Mouse (Mus musculus) layer of hippocampus, adult 9-11 months (tissue): ENCODE results near the gene Lrrc1.

ENCODE experiments used
- DNase-seq: peaks from one replicate; pipeline ENCODE4 v3.0.0; 2022

Lrrc1 gene

DNA sequence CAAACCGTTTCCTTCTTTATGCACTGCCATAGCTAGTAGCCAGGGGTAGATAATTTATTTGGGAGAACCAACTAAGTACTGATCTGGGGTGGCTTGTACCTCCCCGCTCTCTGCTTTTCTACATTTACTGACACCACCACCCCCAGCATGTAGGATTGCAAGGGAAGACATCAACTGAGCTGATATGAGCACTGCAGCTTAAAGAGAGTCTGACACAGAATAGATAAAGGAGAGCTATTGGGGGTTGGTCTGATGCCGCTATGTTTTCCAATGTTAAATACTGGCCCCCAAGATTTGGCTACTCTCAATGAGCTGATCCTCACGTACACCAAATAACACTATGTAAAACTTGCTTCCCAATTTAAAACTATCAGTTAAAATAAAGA, 124.5 kb downstream of the Lrrc1 start:
- DNase-seq: no peak

DNA sequence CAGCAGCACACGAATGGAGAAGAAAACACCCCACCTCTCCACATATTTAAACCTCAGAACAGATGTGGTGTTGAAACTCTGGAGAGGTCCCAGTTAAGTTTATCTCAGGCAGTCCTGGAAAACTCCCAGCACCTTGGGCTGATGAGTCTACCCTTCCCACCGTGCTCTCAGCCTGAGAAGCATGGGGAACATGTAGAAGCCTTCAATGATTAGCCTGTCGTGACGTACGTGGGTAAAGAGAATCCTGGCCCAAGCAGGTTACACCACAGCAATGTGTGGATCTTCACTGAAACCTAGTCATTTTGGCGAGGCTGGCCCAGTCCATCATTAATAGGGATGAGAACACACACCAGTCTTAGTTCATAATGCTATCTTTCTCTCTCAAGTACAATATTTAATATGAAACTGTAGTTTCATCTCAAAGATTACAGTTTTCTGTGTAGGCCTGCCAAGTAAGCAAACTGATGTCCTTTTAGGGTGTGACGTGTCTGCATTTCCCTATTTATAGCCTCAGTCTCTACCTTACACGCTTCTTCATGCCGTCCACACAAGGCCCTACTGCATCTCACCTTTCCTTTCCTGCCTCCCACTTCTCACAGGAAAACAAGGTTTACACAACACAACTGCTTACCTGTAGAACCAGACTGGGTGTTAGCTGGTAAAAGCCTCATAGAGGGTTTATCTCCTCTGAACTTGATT, 125.0 kb downstream of the Lrrc1 start:
- DNase-seq: no peak

DNA sequence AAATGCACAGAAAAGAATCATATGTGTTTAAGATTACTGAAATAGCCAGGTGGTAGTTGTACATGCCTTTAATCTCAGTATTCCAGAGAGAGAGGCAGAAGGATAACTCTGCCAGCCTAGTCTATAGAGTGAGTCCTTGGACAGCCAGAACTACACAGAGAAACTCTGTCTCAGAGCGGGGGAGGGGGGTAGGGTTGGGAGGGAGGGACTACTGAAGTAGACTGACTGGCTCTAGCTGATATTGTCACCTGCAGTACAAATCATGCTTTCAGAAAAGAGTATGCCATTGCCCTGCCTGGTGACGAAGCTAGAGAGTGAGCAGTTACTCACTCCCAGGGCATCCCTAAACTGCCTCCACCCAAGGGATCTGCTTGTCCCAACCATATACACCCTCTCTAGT, 125.9 kb downstream of the Lrrc1 start:
- DNase-seq: no peak

DNA sequence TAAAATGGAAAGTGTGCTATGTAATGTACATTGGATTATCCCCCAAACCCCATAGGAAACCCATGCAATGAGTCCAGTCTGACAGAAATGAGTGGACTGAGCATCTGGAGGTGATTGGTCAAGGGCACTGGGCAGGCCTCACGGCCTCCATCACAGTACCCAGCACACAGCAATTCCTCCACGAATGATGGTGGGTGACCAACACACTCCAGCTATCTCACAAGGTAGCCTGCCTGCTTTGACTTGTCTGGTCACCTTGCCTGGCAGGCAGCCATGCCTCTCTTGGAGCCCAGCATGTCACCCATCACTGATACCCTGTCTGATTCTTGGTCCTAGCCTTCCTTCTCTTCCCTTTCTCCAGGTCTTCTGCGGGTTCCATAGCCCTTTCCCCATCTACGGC, 128.2 kb downstream of the Lrrc1 start:
- no peak for DNase-seq

DNA sequence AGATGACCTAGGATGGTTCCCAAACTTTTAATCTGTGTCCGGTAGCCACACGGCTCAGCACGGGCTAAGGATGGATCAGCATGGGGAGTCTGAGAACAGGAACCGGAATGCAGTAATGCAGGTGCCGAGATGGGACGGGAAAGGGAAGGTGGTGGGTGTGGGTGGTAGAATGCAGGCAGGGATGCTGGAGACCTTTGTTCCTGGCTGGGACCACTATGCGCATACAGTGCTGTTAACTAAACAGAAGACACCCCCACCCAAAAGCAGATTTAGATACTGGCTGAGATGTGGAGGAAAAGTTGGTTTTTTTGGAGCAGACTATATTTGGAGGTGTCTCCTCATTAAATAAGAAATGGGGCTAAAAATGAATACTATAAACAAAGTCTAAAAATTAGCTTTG, 128.7 kb downstream of the Lrrc1 start:
- no peak for DNase-seq

DNA sequence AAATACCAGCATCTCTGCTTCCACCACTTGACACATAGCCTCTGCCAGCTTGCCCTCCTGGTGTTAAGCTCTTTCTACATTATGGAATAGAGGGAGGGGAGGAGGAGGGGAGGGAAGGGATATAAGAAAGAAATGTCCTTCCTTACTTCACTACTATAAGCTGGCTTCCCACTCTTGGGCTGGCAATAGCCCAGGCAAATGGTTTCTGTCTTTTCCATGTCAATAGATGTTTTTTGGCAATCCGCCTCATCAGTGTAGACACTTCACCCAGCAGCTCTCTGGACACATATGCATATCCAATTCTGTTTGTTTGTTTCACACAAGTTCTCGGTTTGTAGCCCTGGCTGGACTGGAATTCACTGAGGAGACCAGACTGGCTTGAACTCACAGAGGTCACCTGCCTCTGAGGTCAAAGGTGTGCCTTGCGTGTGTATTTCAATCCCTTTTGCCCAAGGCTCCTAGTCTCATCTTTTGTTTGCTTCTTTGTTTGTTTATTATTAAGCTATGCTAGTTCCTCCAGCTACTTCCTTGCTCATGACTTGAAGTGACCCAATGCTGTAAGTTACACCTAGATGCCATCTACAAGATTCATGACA, 132.7 kb downstream of the Lrrc1 start:
- no peak for DNase-seq

DNA sequence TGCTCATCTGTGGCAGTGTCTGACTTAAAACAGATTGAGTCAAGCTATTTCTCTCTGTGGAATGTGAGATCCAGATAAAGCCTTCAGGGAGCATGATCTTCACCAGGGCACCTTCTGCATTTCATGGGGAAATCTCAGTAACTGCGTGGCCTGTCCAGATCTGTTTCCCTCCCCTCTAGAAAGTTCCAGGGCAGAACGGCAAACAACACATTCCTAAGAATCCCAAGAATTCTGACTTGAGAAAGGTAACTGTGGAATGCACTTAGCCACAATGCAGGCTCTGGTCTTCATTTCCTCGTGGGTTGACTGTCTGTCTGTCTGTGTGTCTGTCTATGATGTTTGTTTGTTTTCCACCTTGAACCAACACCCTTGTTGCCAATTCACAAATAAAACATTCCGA, 133.7 kb downstream of the Lrrc1 start:
- no peak for DNase-seq

DNA sequence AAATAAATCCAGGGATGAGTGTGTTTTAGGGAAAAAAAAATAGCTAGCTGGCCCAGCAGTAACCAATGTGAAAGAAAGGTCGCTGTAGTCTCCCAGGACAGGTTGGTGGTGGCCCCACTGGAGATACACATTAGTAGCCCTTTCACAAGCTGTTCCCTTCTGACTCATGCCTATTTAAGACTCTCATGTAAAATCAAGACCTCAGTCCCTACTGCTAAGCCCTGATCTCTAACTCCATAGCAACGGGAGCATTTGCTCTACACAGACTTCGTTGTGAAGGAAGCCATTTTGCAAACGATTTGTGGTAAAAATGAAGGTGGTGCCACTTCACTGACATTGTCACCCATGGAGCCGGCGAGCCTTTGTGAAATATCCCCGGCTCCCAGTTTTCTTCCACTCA, 134.1 kb downstream of the Lrrc1 start:
- DNase-seq: no peak

DNA sequence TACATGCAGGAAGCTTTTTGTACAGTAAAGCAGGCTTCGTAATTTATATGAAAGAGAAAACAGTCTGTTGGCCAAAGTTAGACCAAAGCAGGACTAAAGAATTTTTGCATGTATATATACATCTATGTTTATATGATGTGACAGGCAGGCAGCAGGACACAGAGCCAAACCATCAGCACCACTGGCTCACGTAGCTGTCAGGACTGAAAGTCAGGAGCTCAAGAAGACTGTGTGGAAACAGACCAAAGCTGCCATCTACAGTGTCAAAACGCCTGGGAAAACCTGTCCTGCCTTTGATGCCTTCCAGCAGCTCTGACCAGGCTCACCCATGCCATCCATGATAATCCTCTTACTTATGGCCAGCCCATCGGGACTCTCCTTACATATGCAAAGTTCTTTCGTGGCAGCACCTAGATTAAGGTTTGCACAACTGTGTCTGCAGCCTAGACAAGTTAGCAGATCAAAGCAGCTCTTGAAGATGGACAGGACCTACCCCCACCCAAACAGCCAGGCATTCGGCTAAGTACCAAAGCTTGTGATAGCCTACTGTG, 136.5 kb downstream of the Lrrc1 start:
- no peak for DNase-seq

DNA sequence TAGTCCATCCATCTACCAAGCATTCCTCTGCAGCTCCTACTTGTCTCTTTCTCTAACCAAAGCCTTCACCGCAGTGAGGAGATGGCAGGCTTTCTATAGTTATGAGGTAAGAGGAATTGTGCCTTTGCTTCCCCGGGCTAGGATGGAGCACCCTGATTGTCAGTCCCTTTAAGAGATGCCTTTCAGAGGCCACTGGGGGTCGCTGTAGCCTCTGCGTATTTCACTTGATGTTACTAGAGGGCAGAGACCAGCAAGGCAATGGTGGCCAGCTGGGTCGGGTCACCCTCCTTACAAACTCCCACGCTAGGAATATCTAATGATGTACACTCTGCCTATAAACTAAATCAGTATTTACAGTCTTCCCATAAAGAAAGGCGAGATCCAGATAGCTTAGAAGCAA, 137.8 kb downstream of the Lrrc1 start:
- DNase-seq: no peak

DNA sequence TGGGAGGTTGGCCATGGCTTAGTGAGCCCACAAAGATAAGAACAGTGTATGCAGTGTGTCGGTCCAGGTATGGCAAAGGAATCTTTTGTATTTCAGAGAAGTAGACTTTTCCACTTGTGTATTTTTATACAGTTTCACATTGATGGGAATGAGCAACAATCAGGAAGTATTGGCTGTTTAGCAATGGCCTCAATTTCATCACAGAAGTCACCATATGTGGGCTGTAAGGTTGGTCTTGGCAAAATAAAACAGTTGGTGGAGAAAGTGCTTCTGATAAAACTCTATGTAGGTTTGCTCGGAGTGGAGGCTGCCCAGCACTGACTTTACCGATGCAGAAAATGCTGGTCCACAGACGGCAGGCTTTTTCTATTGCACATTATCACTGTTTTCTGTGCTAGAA, 140.2 kb downstream of the Lrrc1 start:
- no peak for DNase-seq

DNA sequence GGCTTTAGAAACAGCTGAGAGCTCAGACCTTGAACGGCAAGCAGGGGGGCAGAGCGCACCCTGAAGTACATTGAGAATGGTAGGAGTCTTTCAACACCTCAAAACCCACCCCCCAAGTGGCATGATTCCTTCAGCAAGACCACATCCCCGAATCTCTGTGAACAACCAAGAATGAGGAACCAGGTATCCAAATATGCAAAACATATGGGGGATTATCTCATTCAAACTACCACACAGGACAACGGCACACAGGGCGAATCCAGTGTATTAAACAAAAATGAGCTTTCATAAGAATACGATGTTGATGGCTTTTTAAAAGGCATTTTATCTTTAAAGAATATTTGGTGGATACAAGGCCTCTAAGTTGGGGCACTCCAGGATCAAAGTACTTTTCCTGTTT, 140.7 kb downstream of the Lrrc1 start:
- no peak for DNase-seq

DNA sequence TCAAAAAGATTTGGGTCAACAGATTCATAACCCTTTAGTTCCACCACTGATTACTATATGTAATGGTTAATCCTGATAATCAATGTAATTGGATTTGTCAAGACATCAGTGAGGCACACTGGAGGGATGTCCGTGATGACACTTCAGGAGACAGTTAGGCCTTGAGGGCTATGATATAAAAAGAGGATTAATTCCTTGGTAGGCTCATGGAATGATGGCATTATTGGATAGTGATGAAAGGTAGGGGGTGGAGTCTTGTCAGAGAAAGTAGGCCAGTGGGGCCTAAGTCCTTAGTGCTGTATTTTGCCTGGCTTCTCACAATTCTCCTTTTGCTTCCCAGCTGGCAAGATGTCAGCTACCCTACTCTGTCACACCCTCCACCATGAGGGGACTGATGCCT, 141.7 kb downstream of the Lrrc1 start:
- no peak for DNase-seq

DNA sequence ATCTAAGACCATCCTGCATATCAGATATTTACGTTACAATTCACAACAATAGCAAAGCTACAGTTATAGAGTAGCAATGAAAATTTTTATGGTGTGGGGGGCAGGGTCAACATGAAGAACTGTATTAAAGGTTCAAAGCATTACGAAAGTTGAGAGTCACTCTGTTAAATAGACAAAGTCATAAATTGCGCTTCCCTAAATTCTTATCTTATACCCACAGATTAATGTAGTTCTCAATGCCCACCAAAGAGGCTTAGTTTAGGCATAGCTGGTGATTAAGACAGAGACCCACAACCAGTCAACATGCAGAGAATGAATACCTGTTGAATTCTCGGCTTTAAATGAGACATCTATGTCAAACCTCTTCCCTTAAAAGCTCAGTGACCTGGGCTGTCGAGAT, 144.9 kb downstream of the Lrrc1 start:
- DNase-seq: no peak

DNA sequence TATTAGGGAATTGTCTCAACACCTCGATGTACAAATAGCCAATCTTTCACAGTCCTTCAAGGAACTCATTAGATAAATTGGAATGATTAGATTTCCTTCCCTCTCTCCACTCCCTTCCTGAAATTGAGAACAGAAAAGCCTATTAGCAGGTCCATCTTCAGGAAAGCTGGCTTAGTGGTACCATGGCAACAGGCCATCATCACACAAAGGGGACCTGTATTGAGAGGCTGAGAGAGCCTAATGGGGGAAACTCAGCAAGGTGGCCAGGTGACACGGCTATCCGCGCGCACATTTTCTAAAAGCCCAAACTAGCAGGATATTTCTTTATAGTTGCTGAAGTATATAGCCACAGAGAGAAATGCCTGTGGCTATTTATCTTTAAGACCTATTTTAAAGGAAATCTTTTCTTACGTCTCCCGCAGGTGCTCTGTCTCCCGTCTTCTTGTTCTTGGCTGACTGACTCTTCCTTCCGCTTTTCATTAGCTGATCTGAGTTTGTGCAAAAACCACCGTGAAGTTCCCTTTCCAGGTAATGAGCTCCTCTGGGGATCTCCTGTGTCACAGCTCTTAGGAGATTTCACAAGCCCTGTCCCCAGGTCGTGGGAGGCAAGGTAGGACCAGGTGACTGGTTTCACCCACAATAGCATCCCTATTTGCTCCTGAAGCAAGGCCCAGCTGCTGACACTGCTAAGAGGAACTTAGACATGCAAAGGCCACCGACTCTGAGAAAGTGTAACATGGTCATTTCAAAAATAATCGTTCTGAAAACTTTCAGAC, 145.6 kb downstream of the Lrrc1 start:
- no peak for DNase-seq

DNA sequence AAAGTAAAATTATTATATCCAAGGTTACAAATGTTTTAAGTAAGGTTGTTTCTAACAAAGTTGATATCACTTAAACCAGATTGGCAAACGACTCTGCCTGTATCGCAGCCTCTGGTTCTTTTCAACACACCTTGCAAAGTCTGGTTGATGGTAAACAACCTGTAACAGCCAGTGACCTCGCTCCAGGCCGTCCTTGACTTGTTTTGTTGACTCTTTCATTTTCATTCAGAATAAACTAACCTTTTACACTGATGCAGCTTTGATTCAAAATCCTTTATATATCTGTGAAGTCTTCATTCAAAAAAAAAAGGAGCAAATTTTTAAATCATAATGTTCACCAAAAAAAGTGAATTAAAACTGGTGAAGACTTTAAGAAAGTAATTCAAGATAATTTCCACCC, 147.6 kb downstream of the Lrrc1 start:
- DNase-seq: no peak

DNA sequence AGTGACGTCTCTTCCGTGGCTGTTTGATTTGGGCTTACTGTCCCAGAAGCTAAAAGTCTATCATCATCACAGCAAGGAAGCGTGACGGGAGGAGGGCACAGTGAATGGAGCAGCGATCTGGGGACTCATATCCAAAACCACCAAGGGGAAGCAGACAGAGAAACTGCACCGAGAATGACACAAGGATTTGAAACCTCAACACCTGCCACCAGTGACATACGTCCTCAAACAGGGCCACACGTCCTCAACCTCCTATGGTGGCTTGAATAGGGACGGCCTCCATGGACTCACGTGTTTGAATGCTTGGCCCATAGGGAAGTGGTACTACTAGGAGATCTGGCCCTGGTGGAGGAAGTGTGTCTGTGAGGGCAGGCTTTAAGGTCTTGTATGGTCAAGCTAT, 153.4 kb downstream of the Lrrc1 start:
- no peak for DNase-seq

DNA sequence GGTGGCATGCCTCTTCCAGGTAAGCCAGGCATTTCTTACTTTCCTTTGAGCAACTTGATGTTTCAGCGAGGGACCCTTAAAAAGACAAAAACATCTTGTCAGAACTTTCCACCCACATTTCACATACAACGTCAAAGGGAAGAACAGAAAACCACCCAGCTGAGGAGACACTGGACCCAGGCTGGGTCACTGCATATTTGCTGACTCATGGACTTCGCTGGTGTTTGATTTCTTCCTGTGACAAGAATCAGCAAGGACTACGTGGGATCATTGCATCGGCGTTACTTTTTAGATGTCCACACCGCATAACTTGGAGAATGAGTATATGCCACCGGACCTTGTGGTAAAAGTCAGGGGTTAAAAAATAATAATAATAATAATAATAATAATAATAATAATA, 155.7 kb downstream of the Lrrc1 start:
- DNase-seq: no peak

DNA sequence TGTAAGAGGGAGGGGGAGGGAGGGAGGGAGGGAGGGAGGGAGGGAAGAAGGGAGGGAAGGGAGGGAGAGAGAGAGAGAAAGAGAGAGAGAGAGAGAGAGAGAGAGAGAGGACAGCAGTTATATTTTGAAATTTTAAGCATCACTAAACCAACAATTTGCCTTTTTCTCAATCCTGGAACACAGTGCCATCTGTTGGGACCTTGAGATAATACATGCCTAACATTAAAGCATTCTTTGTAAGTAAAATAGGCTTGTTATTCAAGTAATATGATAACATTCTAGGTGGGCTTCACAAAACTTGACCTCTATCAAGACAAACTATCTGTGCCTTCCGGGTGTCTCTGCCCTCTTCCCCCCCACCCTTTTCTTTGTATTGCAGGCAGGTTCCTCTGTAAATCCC, 157.9 kb downstream of the Lrrc1 start:
- no peak for DNase-seq

DNA sequence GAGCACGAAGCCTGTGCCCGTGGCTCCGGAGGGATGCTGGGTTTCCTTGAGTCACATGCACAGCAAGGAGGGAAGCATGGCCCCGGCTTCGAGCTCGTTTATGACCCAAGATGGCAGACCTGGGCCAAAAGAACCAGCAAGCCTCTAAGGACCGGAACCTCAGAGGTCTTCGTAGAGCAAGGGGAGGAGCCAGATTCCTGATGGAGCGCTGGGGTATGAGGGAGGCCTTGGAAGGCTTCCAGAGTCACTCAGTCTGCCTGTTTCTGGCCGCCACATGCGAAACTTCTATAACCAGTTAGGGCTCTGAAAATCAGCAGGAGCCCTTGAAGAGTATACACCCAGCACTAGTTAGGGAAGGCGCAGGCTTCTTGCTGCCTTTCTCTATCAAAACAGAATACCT, 159.1 kb downstream of the Lrrc1 start:
- DNase-seq: no peak

DNA sequence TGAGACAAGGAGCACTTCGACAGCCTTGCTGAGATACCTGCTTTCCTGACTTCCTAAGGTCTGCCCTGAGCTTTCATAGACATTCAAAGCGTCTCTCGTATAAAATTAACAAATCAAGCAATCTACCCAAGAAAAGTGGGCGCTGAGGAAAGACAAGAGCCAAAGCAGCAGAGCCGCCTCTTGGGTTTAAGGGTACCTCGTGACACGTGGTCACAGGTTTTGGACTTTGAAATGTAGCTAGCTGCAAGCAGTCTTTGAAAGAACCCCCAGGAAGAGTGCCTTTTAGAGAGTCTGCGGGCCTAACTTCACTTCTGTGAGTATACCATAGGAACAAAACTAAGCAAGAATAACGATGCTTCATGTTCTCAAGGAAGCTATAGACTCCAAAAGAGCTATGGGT, 160.0 kb downstream of the Lrrc1 start:
- no peak for DNase-seq

DNA sequence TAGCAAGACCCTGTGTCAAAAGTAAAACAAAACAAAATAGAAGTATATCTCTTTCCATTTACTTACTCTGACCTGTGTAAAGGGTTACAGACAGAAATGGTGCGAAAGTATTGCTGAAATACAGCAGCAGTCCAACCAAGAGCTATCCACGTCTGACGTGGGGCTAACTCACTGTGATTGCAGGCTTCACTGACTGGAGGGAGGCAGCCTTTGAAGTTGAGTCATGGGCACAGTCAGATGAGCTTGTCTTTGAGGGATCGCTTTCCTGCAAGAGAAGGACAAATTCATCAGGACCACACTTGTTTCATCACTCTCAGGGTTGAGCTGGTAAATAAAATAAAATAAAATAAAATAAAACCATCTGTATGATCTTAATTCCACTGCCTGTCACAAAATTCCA, 160.7 kb downstream of the Lrrc1 start:
- DNase-seq: no peak

DNA sequence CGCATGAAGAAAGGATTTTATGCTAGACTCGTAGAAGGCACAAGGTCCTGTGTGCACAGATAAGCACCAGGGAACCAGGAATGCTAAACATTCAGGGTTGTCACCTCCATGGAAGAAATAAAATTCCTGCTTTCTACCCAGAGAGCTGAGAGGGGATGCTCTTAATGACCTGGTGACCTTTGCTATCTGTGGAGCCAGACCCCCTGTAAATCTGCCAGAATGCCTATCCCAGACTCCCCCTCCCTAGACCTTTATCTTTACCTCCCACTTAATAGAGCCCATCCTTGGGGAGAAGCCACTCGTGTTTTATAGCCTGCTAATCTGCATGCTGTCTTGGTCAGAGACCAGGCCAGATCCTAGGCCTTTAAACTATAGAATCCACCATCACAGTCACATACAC, 162.2 kb downstream of the Lrrc1 start:
- DNase-seq: no peak

DNA sequence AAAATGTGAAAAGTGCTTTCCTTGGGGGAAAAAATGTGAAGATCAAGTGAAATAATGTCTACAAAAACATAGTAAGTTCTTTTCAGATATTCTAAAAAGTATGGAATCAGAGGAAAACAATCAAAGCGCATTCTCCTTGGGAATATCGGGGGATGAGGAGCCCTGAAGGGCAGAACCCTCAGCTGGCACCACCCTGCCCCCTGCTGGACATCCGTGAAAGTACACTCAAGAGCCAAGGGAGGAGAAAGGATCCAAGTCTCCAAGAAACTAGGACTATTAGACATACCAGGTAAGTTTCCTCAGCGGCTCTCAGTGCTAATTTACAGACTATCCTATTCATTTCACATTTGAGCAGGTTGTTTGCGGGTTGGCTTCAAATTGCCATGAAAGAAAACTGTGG, 163.1 kb downstream of the Lrrc1 start:
- peak; percentile 39 for DNase-seq
